Mouse (Mus musculus): Measurements from ENCODE around the gene Pde4b. TPM values are rescaled to one million over a fixed set of nuclear protein-coding genes. Genes with fewer than 3 reads are reported as not detected.

Pde4b gene
- polyA plus RNA-seq, 1 experiment = 78.9 TPM

DNA sequence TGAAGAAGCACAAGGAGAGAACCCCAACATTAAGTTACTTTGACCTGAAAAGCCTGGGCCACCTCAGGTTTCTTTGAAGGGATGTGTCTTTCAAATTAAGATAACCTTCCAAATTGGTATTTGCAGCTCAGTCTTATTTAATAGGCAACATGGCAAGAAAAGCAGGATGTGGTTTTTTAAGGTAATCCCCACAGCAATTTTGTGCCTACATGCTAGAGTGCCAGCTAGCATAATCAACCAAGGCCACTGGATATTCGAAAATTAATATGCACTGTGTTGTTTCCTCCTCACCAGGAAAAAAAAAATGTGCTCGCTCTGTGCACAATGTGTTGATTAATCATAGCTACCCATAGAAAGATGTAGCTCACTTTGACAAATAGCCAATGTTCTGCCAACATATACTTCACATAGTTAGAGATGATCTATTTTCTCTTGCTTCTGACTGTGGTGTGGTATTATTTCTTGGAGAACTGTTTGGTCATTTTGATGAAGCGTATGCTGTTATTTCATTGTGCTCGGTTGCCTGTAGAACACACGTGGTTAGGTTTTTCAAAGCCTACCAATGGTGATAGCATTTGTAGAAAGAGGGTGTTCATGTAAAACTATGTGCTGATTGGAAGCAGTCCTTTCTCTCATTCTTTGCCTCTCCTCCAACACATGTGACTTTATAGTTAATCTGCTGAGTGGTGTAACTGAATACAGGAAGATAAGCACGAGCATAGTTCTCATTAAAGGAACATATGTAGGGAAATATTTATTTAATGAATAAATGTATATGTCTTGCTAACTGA, 169.0 kb downstream of the Pde4b start:
- H3K27ac ChIP-seq (ENCODE audit: insufficient read depth, low read length) = no peak overlapping the region
- TF ChIP-seq POLR2A (IDR thresholded peaks at IDR 0.05; ENCODE audit: borderline replicate concordance, insufficient read depth, low read length) (no peak), CTCF (IDR thresholded peaks at IDR 0.05; ENCODE audit: borderline replicate concordance, insufficient read depth, low read depth, low read length) (no peak)
- no peaks in the 10 kb centered on the region for H3K27me3 ChIP-seq (ENCODE audit: control insufficient read depth, insufficient read depth, low read length)
- WGBS = 73% methylated on average over 6 of the region's 6 CpGs
- peaks cover 6% of the 10 kb centered on the region; the same call in 1 of the 2 replicates for H3K4me1 ChIP-seq (ENCODE audit: control insufficient read depth, insufficient read depth, low read length)
- H3K4me3 ChIP-seq (replicated peaks; ENCODE audit: insufficient read depth, low read depth, low read length) = no peak overlapping the region
- DNase-seq = no peak

DNA sequence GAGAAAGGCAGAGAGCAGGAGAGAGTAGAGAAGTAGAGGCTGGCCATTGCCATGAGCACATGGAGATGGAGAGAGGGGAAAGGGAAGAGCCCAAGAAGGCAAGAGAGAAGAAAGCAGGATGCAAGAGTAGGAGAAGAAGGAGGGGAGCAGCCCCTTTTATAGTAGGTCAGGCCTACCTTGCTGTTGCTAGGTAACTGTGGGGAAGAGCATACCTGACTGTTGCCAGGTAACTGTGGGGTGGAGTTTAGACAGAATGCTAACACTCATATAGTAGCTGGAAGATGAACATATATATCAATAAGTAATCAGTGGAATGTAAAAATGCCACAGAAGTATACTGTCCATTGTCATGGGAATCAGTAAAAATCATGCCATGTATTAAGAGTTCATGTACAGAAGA, 172.9 kb downstream of the Pde4b start:
- Histone ChIP-seq H3K27me3 (ENCODE audit: control insufficient read depth, insufficient read depth, low read length) (no peaks in the 10 kb centered on the region), H3K4me3 (replicated peaks; ENCODE audit: insufficient read depth, low read depth, low read length) (no peak overlapping the region), H3K27ac (ENCODE audit: insufficient read depth, low read length) (no peak overlapping the region), H3K4me1 (ENCODE audit: control insufficient read depth, insufficient read depth, low read length) (peaks cover 3% of the 10 kb centered on the region; the same call in 1 of the 2 replicates)
- no peak for TF ChIP-seq POLR2A (IDR thresholded peaks at IDR 0.05; ENCODE audit: borderline replicate concordance, insufficient read depth, low read length)
- no peak for TF ChIP-seq CTCF (IDR thresholded peaks at IDR 0.05; ENCODE audit: borderline replicate concordance, insufficient read depth, low read depth, low read length)
- DNase-seq = no peak

DNA sequence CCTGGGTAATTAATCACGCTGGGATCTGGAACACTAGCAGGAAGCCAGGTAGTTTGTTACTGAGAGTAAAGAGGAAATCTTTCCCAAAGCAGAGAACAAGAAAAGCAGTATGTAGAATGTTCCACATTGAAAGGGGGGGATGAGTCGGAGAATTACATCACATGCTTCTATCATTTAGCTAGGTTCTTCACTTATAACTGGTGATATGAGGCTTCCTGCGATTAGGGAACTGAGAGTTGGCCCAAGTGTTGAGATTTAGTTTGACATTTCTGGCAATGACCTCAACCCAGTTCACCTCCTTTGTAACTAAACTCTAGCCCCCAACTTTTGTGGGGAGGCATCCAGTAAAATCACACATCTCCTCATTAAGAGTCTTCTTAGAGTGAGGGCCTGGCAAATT, 185.0 kb downstream of the Pde4b start:
- Histone ChIP-seq H3K4me3 (replicated peaks; ENCODE audit: insufficient read depth, low read depth, low read length) (no peak overlapping the region), H3K4me1 (ENCODE audit: control insufficient read depth, insufficient read depth, low read length) (peaks cover 2% of the 10 kb centered on the region; the same call in 1 of the 2 replicates), H3K27me3 (ENCODE audit: control insufficient read depth, insufficient read depth, low read length) (no peaks in the 10 kb centered on the region), H3K27ac (ENCODE audit: insufficient read depth, low read length) (no peak overlapping the region)
- WGBS = 63% methylated on average over 3 of the region's 3 CpGs
- DNase-seq = no peak
- no peak for TF ChIP-seq POLR2A (IDR thresholded peaks at IDR 0.05; ENCODE audit: borderline replicate concordance, insufficient read depth, low read length)
- TF ChIP-seq CTCF (IDR thresholded peaks at IDR 0.05; ENCODE audit: borderline replicate concordance, insufficient read depth, low read depth, low read length) = no peak

DNA sequence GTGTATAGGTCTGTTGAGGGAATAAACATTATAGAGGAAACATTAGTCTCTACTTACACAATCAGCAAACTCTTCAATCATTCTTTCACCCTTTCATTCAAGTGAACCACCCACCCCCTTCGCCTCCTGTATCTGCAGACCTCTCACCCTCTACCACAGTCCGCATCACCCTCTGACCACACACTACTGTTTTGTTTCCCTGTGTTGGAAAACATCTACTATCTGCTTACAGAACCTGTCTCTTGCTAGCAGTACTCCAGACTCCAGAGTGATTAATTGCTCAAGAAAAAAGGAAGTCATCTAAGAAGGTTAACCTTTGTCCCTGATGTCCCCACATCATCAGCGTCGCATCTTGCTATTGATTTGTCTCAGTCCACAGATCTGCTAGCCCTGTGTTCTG, 185.4 kb downstream of the Pde4b start:
- 93% methylated on average over 4 of the region's 4 CpGs for WGBS
- Histone ChIP-seq H3K27me3 (ENCODE audit: control insufficient read depth, insufficient read depth, low read length) (no peaks in the 10 kb centered on the region), H3K4me1 (ENCODE audit: control insufficient read depth, insufficient read depth, low read length) (peaks cover 2% of the 10 kb centered on the region; the same call in 1 of the 2 replicates), H3K27ac (ENCODE audit: insufficient read depth, low read length) (peak overlapping the region; percentile 28; the same call in 1 of the 2 replicates), H3K4me3 (replicated peaks; ENCODE audit: insufficient read depth, low read depth, low read length) (no peak overlapping the region)
- no peak for TF ChIP-seq POLR2A (IDR thresholded peaks at IDR 0.05; ENCODE audit: borderline replicate concordance, insufficient read depth, low read length)
- no peak for TF ChIP-seq CTCF (IDR thresholded peaks at IDR 0.05; ENCODE audit: borderline replicate concordance, insufficient read depth, low read depth, low read length)
- DNase-seq = no peak

DNA sequence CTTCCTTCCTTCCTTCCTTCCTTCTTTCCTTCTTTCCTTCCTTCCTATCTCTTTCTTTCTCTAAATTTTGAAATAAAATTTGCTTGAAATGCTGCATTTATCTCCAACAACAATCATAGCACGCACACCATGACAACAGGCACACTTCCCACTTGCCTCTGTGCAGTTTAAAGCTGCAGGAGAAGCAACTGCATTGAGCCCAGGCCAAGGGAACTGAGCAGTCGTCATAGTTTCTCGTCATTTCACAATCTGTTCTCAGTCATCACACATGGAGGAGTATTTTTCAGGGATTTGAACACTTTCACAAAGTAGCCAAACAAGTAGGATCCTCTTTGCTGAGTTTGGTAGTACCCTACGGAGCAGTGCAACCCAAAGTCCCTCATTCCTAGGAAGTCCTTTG, 188.4 kb downstream of the Pde4b start:
- no peaks in the 10 kb centered on the region for H3K27me3 ChIP-seq (ENCODE audit: control insufficient read depth, insufficient read depth, low read length)
- peaks cover 2% of the 10 kb centered on the region; the same call in 1 of the 2 replicates for H3K4me1 ChIP-seq (ENCODE audit: control insufficient read depth, insufficient read depth, low read length)
- 32% methylated on average over 4 of the region's 4 CpGs for WGBS
- H3K4me3 ChIP-seq (replicated peaks; ENCODE audit: insufficient read depth, low read depth, low read length) = no peak overlapping the region
- TF ChIP-seq CTCF (IDR thresholded peaks at IDR 0.05; ENCODE audit: borderline replicate concordance, insufficient read depth, low read depth, low read length) (no peak), POLR2A (IDR thresholded peaks at IDR 0.05; ENCODE audit: borderline replicate concordance, insufficient read depth, low read length) (no peak)
- peak in 1 of 2 experiments; percentile 29 for DNase-seq
- no peak overlapping the region for H3K27ac ChIP-seq (ENCODE audit: insufficient read depth, low read length)

DNA sequence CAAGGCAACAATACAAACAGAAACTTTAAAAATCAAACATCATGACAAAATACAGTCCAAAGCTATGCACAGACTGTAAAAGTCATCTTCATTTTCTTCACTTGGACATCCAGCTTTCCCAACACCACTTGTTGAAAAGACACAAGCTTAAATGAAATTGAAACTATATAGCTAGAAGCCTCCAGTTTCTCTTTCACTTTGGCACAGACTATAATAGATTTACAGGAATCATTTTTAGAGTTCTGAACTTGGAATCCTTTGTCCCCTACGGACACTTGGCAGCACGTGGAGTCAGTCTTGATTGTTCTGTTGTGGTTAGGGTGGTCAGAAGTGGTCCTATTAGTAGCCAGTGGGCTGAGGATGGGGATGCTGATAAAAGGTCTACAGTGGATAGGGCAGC, 191.6 kb downstream of the Pde4b start:
- no peak for DNase-seq
- Histone ChIP-seq H3K4me1 (ENCODE audit: control insufficient read depth, insufficient read depth, low read length) (no peaks in the 10 kb centered on the region; the same call in 1 of the 2 replicates), H3K27ac (ENCODE audit: insufficient read depth, low read length) (0 out of 2 replicates have a peak overlapping the region, but pooled peaks have one; percentile 30), H3K4me3 (replicated peaks; ENCODE audit: insufficient read depth, low read depth, low read length) (no peak overlapping the region), H3K27me3 (ENCODE audit: control insufficient read depth, insufficient read depth, low read length) (no peaks in the 10 kb centered on the region)
- 63% methylated on average over 2 of the region's 2 CpGs for WGBS
- TF ChIP-seq POLR2A (IDR thresholded peaks at IDR 0.05; ENCODE audit: borderline replicate concordance, insufficient read depth, low read length) (no peak), CTCF (IDR thresholded peaks at IDR 0.05; ENCODE audit: borderline replicate concordance, insufficient read depth, low read depth, low read length) (no peak)

DNA sequence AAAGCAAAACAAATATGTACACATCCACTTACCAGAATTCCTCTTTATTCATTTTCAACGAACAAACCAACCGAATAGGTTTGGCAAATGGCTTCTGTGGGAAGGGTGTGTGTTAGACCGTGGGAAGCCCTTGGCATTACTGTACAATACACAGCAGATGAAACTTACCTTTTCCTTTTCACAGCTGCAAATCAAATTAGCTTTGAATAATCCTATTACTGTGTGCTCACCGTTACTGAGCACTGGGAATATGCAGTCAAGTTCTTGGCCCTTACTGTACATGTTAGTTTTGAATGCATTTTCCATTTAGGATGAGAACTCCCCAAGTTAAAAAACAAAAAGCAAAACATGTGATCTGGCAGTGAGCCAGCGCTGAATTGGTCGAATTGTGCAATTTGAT, 199.8 kb downstream of the Pde4b start:
- no peak overlapping the region for H3K4me3 ChIP-seq (replicated peaks; ENCODE audit: insufficient read depth, low read depth, low read length)
- no peak for TF ChIP-seq POLR2A (IDR thresholded peaks at IDR 0.05; ENCODE audit: borderline replicate concordance, insufficient read depth, low read length)
- no peak for TF ChIP-seq CTCF (IDR thresholded peaks at IDR 0.05; ENCODE audit: borderline replicate concordance, insufficient read depth, low read depth, low read length)

More for the DNA sequence above, 199.8 kb downstream of the Pde4b start:
- H3K4me1 ChIP-seq (ENCODE audit: control insufficient read depth, insufficient read depth, low read length) = peaks cover 12% of the 10 kb centered on the region; the same call in 1 of the 2 replicates
- no peaks in the 10 kb centered on the region for H3K27me3 ChIP-seq (ENCODE audit: control insufficient read depth, insufficient read depth, low read length)
- no peak overlapping the region for H3K27ac ChIP-seq (ENCODE audit: insufficient read depth, low read length)
- 26% methylated on average over 6 of the region's 6 CpGs for WGBS
- no peak for DNase-seq
